Mouse (Mus musculus) cerebellum, adult 11 months (tissue): Measurements from ENCODE around the gene Llgl2.
A peak's percentile ranks its signal among the peaks of the same experiment; 100 is the strongest.

Source experiments
- DNase-seq: peaks from one replicate; pipeline ENCODE4 v3.0.0; 2022

Llgl2 gene

DNA sequence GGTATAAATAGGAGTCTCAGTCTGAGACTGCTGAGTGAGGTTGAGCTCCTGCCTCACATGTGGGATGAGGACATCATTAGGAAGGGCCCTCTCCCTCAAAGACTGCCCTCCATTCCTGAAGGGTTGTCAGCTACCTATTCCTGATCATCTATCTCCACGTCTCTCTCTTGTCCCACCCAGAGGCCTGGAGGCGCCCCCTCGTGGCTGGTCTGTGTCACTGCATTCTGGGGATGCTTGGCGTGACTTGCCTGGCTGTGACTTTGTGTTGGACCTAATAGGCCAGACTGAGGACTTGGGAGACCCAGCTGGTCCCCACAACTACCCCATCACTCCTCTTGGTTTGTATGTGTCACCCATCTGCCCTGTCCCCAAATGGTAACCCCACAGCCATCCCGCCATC lies 57.2 kb downstream of the Llgl2 start:
- DNase-seq: no peak

DNA sequence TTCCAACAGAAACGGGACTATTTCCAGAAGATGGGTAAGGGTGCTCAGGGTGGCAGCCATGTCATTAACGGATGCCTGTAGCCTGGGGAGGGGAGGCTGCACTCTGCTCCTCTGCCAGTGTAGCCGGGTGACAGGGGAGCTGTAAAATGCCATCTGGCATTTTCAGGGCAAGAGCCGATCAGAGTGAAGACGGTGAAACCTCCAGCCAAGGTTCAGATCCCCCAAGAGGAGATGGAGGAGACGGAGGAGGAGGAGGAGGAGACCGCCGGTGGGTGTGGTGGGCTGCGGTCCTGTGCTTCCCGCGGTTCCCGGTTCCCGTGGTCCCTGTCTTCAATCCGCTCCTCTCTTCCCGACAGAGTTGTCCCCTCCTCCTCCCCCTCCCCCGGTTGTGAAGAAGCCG lies 59.4 kb downstream of the Llgl2 start:
- no peak for DNase-seq

DNA sequence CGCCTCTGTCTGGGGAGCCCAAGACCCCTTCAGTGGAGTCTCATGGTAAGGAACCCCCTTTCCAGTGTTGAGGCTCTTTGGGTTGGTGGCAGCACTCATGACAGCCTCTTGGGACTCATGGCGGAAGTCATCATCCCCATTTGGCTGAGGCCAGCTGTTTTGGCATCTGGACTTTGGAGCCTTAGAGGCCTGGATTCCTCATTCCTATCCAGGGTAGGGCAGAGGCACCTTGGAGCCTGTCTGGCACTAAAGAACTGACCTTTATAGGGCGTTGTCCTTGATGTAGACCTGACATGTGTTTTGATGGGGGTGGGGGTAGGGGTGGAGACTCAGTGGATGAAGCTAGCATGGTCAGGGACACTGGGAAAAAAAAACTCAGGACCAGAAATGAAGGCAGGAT lies 60.5 kb downstream of the Llgl2 start:
- DNase-seq: no peak

DNA sequence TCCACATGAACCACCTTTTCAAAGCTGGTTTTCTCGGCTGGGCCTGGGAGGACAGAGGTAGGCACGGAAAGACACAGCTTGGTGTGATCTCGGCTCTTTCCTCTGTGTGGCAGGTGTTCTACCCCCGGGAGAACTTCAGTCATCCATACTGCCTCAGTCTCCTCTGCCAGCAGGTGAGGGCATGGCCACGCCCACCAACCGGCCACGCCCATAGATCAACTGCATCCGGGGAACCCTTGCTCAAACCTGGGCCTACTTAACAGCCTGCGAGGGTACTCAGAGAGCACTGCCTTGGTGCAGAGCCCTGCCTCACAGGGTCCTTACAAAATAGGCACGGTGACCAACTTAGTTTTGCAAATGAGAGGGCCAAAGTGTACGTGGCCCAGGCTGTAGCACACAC lies 61.4 kb downstream of the Llgl2 start:
- DNase-seq: no peak

DNA sequence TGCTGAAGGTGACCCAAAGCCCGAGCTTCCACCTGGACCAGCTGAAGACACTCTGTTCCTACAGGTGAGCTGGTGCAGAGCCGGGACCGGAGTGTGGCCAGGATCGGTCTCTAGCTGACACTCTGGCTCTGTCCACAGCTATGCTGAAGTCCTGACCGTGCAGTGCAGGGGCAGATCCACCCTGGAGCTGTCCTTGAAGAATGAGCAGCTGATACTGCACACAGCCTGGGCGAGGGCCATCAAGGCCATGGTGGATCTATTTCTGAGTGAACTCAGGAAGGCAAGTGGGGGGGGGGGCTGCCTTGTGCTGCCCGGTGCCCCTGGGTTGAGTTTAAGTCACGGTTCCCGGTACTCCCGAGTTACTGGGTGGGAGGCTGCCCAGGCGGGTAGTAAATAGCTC lies 62.6 kb downstream of the Llgl2 start:
- DNase-seq: no peak

DNA sequence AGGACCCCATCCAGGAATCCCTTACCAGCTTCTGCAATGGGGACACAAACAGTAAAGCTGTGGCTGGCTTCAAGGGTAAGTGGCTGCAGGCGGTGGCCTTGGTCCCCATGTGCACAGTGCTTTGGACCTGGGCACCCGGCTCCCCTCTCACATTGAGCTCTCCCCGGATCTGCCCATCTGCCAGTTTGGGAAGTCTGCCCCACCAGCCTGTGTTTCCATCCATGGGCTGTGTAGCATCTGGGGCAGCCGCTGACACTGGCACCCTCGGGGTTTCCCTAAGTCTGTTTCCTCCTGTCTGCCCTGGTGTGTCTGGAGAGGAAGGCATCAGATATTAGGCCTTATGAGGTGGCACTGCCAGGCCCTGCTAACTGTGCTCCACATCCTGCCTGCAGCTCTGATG lies 64.2 kb downstream of the Llgl2 start:
- DNase-seq: no peak

DNA sequence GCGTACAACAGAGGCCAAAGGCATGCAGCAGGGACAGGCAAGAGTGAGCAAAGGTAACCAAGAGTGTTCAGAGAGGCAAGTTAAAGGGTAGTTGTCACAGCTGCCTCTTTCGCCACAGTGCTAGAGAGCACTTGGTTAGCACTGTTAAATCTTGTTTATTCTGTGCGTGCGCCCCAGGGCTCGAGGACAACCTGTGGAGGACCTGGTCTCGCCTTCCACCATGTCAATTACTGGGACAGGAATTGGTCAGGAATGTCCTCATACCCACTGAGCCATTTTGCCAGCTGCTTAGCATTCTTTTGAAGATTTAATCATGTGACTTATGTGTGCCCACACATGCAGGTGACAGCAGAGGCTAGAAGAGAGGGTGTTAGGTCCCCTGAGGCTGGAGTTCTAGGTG lies 65.3 kb downstream of the Llgl2 start:
- DNase-seq: no peak

DNA sequence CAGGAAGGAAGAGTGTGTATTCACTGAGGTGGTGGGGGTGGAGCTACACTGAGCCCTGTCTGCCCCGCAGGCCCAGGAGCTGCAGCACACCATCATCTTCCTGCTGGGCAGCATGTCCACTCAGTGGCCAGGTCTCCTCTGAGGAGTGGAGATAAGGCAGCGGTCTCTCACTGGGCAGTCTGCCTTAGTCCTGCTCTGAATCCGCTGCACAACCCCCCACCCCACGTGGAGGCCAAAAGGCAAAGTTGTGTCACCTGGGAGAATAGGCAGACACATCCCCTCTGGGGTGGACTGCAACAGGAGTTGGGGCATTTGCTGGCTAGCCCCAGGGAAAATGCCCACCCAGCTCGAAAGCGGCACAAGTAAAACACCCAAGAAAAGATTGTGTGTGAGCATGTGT lies 68.4 kb downstream of the Llgl2 start:
- no peak for DNase-seq

DNA sequence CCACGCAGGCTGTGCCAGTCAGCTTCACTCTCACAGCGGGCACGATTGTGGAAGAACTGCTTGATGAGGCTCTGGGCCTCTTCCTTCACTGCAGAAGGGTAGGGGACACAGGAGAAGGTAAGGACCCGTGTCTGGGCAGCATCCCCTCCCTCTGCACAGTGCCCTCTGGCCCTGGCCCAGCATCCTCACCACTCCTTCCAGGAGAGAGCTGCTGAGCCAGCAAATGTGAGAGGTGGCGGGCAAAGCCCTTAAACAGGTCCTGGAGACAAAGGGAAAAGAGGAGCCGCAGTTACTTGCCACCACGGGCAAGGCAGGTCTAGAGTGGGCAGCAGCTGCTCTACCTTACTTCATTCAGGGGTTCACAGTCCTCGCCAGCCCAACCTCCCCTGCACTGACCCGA lies 69.2 kb downstream of the Llgl2 start:
- no peak for DNase-seq

DNA sequence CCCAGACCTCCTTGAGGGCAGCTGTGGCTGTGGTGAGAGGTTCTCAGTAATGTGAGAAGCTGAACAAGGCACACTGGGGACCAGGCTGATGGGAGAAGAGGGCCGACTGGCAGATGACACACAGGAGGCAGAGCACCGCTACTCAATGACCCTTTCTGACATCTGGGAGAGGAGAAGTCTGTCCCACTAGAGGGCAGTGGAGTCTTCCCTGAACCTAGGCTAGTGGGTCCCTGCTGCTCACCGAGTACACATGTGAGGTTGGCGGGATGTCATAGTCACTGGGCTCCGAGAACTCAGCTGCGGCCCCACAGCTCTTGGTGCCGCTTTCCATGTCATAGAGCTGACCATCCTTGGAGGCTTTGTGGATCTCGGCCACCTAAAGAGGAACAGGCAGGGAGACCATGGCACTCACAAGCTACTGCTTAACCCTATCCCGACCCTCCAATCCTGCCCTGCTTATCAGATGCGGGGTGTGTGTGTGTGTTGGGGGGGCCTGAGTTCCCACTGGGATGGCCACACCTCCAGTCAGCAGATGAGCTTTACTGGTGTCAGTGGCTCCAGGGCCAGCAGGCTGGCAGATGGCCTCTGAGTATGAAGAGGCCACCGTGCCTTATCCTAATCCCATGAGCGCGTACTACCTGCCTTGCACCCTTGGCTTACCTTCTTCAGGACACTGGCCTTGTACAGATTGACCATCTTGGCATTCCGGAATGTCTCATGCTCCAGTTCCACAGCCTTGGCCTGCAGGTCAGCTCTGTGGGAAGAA lies 71.1 kb downstream of the Llgl2 start:
- DNase-seq: peak; percentile 21

DNA sequence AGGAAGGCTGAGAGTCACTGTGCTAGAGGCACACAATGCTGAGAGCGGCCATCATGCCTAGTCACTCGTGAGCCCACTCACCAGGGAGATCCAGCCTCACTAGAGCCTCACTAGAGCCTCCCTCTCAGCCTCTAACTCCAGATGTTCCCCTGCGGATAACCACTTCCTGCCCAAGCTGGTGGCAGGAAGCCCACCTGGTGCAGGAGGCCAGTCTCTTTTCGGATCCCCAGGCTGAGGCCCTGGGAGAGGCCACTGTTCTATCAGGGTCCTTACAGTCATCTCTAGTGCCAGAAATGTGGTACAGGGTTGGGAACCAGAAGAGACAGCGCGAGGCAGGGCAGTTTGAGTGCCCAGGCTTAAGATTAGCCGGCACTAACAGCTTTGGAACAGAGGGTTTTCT lies 74.6 kb downstream of the Llgl2 start:
- no peak for DNase-seq

DNA sequence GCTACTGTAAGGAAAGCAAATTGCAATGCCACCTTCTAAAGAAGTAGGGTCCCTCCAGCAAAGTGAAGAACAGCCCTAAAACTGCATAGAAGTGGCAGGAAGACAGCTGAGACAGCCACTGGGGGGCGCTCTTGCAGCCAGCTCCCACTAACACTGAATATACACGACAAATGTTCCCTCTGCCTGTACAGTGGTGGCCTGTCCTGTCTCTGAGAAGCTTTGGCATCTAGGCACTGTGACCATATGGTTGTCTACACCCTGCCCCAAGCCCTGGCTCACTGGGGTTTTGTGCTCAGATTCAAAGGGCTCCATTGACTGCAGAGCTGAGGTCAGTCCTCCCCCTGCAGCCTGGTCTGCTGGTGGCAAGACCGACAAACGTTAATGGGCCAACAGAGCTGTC lies 75.0 kb downstream of the Llgl2 start:
- DNase-seq: peak; percentile 70

DNA sequence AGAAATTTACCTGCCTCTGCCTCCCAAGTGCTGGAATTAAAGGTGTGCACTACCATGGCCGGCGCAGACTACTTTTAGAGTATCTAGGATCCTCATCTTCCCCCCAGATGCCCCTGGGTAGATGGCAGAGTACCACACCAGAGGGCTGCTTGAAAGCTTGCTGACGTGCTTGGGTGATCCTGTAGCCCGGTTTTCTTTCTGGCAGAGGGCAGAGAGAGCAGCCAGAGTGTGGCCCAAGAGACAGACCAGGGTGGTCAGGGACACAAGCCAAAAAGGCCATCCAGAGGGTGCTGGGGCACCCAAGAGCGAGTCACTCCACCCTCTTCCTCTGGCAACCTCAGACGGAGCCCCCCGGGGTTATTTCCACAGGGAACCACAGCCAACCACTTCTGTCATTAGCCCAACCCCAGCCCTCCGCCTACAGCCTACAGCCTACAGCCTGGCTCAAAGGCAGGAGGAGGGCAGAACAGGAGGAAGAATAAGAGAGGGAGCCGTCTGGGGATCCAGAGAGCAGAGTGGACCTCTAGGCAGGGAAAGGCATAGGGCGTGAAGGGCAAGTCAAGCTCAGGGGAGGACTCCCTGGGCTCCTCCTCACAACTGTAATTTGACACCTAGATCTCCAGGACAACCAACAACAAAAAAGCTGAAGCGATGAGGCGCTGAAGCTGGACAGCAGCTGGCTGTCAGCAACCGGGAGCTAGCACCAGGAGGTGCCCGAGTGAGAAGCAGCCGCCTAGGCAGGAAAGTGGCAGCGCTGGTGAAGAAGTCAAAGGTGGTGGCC lies 75.8 kb downstream of the Llgl2 start, which contains the start of gene Smim5:
TSS of gene Smim5 (plus strand) at position 481 of the 781 bp plus-strand sequence.
- DNase-seq: no peak

DNA sequence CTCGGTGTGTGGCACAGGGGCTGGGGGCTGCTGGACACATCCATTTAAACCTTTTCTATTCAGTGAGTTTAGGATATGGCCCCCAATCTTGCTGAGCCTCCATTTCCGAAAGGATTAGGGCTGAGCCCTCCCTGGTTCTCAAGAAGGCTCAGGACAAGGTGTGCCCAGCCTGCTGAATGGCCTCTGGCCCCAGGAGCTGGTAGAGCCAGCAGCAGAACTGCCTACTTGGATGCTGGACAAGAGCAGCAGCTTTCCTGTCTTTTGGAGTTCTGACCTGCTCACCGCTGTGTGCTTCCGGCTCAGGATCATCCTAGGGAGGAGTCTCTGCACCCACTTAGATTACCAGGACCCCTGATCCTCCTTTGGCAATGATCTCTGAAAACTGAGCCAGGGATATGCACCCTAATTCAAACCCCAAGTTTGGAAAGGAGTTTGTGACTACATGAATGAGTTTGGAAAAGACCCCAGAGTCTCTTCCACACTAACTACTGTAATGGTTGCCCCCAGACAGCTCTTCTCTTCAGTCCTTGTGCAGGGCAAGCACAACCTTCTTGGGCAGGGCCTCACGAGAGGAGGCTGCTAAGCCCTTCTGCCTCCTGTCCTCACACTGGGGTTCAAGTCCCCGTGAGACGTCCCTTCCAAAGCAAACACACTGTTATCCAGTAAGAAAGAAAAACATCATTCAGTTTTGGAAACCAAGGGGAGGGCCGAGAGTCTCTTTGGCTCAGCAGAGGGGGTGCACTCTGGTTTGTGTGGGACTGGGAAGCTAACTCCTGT lies 76.9 kb downstream of the Llgl2 start:
- DNase-seq: no peak

DNA sequence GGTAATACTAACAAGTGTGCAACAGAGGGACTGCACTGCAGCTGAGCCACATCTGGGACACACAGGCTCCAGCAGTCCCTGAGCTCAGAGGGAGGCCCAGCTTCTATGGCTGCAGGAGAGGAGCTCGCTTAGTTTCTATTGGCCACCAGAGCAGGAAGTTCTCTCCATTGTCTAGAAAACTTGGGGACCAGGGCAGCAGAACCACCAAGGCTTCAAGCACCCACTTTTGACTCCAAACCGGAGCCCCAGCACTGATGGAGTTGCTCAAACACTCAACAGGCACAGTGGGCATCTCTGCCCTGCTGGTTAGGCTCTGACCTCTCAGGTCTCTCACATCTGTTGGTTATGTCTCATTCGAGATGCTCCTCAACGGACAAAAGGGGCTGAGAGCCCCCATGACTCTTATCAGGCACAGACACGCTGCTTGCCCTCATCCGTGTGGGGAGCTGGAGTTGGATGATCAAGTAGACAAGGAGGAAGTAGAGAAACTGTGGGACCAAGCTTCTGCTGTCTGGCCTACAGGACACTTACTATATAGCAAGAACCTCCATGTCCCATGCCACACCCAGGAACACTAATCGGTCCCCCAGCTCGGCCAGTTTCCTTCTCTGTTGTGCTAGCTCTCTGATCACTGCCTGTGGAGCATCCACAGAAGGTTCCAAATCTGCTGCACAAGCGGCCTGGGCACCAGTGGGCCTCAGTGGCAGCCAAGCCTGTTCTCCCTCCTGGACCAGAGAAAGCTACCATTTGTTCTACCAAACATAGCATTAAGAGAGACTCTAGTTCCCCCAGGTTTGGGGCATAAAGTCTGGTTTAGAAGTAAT lies 77.7 kb downstream of the Llgl2 start:
- DNase-seq: no peak

DNA sequence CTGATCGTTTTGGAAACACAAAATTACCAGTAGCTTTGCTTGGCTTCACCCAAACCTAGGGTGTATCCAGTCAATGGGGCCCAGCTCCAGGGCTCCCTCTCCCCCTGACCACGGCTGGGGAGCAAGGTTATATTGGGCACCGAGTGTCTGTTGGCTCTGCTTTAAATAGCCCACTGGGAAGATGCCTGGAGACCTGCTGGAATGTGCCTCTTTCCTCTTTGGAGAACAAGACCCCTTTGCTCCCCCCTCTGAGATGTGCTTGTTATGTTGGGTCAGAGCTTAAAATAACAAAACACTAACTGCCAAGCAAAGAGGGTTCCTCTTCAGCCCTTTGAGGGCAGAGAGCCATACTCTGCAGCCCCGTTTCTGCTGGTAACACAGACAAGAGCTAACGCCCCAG lies 78.3 kb downstream of the Llgl2 start:
- no peak for DNase-seq

DNA sequence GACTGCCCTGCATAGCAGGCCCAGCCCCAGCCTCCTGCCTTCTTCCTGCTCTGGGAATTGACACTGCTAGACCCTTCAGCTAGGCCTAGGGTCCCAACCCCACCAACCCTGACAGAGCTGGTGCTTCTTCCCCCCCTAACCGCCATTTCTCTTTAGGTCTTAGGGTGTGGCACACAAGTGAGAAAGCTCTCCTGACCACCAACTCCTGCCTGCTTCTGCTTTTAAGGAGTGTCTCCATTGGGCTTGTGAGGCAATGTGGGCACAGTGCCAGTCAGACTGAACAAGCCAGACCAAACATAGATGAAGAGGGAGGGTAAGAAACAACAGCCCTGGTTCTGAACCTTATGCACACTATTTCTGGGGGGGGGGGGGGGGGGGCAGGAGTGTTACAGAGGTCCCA lies 79.0 kb downstream of the Llgl2 start:
- DNase-seq: no peak

DNA sequence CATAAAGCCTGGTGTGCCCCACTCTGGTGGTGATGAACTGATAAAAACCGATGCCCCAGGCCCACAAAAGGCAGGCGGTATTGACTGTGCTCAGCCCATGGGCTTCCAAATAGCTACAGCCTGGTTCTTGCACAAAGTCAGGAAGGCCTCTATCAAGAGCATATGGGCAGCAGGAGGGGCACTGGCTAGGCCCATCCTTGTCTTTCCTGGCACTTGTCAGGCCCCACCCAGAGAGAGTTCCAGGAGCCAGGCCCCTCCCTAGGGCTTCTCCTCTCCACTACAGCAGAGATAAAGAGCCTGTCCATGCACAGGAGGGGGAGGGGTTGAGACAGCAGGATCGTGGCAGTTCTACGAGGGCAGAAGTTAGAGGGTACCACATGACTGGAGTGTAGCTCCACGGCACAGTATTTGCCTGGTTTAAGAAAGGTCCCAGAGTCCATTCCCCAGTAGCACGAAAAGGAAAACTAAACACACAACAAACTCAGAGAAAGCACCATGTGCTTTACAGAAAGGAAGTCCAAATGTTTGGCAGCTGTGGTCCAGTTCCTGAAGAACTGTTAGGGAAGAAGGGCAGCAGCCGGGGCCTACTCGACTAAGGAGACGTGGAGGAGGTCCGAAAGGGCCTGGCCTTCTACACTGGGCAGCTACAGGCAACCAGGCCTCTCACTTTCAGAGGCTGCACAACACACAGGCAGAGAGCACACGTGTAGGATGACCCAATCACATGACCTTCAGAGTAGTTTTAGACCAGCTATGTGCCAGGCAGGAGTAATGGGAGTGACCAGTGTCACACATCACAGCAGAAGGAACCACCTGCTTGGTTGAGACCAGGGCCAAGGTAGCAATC lies 79.8 kb downstream of the Llgl2 start:
- DNase-seq: no peak

DNA sequence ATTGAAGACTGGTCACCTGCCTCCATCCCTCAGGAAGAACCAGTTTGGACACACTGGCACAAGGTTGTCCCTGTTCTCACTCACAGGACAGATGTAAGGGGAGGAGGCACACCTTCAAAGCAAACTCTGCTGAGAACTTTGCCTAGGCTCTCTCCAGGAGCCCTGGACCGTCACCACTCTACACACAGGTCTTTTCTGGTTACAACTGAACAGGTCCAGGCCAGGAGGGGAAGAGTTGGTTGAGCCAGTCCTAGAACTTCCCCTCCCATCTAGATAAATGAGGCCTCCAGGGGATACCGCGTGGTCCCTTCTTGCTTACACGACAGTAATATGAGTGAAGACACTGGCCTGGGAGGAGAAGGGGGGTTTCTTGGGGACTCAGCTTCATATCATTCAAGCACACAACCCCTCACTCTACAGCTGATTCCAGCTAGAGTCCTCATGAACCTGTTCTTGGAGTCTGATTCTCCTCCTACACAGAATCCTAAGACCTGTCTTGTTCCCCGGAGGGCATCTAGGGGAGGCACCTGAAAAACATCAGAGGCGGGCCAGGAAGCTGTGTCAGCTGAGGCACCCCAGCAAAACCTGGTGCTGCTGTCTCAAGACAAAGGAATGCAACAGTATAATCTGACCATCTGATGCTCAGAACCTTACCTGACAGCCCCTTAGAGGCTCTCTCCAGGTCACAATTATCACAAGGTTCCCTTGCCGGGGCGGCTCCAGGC lies 80.5 kb downstream of the Llgl2 start:
- DNase-seq: no peak
